Mouse (Mus musculus) layer of hippocampus, adult 11-12 months (tissue): ENCODE data around the gene Csnk1g2.
"Not testable (repeated sequence)": the region's sequence is repeated elsewhere in the genome, so short reads cannot be mapped to it uniquely, and the experiment has no call there.

Source experiments
- DNase-seq: peaks from one replicate; pipeline ENCODE4 v3.0.0; 2022; ENCODE audit warnings: low spot score

The Csnk1g2 gene

DNA sequence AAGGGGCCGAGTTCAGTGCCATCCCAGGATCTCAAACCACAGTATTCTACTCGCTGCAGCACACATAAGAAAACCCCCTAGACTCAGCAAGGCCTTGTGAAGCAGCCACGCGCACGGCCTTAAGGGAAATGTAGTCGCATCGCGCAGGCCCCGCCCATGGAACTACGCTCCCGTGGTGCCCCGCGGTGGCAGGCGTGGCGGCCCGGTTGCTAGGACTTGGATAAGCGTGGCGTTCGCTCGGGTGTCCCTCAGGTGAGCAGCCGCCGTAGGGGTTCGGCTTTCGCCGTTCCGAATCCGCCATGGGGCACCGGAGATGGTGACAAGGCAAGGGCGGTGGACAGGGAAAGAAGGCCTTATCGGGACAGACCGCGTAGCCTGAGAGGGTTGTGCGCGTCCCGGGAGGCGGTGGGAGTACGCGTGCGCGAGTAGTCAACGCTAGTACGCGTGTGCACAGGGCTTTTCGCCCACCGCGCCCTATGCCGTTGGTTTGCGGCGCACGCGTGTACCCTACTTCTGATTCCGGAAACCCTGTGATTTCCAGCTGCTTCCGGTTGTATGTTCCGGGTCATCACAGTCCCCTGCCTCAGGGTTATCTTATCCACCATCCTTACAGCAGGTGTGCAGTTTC, 19.8 kb upstream of the Csnk1g2 start, which contains the start of the genes Scamp4 and Adat3:
Scamp4 (plus strand) TSS at position 175 of the 628 bp plus-strand sequence.
Adat3 (plus strand) TSS at position 183 of the 628 bp plus-strand sequence.
- DNase-seq, result peak; percentile 96

DNA sequence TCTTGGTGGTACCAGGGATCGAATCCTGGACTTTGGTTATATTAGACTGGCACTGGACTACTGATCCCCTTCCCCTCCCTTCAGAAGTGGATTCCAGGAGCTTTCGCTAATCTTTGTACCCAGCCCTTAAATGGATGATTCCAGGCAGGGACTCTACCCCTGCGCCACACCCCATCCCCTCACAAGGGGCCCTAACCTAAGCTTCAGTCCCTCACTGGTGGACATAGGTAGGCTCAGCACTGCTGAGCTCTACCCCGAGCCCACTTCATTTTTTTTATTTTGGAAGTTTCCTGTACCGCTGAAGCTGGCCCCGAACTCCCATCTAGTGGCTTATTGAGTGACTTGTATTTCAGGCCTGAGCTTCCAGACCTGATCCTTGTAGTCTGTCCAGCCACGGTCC, 19.3 kb upstream of the Csnk1g2 start:
- DNase-seq, result no peak

GRCm38 (mm10) chr10:80604001-80604509, 18.6 kb upstream of the Csnk1g2 start:
- DNase-seq, result no peak

GRCm38 (mm10) chr10:80604988-80605387, 17.6 kb upstream of the Csnk1g2 start:
- no peak for DNase-seq

GRCm38 (mm10) chr10:80605721-80606120, 16.9 kb upstream of the Csnk1g2 start, which contains the start of gene Gm49322:
Gene Gm49322 (plus strand): TSS chr10:80606021.
- not testable (repeated sequence) for DNase-seq

DNA sequence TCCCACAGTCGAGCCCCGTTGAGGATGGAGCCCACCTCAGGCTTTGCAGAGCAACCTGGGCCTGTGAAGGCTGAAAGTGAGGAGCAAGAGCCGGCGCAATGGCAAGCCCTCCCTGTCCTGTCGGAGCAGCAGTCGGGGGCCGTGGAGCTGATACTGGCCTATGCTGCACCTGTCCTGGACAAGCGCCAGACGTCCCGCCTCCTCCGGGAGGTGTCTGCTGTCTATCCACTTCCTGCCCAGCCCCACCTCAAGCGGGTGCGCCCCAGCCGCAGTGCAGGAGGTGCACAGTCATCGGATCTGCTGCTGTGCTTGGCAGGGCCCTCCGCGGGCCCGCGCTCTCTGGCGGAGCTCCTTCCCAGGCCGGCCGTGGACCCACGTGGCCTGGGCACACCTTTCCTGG, 16.3 kb upstream of the Csnk1g2 start:
- no peak for DNase-seq

DNA sequence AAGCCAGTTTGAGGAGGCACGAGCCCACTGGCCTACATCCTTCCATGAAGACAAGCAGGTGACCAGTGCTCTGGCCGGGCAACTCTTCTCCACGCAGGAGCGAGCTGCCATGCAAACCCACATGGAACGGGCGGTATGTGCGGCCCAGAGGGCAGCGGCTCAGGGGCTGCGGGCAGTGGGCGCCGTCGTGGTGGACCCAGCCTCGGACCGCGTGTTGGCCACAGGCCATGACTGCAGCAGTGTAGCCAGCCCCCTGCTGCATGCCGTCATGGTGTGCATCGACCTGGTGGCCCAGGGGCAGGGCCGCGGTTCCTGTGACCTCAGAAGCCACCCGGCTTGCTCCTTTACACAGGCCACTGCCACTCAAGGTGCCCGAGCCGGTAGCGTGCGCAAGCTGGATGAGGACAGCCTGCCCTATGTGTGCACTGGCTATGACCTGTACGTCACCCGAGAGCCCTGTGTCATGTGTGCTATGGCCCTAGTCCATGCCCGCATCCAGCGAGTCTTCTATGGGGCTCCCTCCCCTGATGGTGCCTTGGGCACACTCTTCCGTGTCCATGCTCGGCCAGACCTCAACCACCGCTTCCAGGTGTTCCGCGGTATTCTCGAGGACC, 15.8 kb upstream of the Csnk1g2 start:
- no peak for DNase-seq

- DNase-seq, result no peak
Observed at GRCm38 (mm10) chr10:80608435-80608834, 14.2 kb upstream of the Csnk1g2 start.

GRCm38 (mm10) chr10:80609269-80609924, 13.2 kb upstream of the Csnk1g2 start:
- no peak for DNase-seq

- no peak for DNase-seq
Observed at GRCm38 (mm10) chr10:80610116-80610785, 12.4 kb upstream of the Csnk1g2 start.

DNA sequence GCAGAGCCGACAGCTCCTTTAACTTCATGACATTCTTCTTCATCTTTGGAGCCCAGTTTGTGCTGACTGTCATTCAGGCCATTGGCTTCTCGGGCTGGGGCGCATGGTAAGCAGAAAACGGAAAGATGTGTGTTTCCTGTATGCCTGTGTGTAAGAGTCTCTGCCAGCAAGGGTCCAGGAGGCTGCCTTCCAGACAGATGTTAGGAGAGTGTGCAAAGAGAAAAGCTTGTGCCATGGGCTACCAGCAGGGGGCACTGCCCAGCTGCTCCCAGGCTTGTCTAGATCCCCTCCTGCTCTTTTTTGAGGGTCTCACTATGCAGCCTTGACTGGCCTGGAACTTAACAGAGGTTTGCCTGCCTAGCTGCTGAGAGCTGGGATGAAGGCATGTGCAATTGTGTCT, 11.6 kb upstream of the Csnk1g2 start:
- DNase-seq, result no peak

DNA sequence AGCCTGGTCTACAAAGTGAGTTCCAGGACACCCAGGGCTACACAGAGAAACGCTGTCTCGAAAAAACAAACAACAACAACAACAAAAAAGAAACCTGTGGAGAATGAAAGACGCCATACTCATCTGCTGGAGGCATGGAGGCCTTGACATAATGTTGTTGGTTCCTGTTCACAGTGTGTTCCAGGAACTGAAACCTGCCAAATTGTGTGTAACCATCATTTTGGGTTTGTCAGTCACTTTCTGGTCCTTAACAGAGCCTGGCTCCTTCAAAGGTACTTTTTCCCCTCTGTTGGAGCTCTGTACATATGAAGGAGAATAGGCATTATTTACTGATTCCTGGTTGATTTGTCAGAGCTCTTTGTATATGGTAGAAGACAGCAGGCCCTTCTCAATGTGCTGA, 10.7 kb upstream of the Csnk1g2 start:
- DNase-seq, result no peak

DNA sequence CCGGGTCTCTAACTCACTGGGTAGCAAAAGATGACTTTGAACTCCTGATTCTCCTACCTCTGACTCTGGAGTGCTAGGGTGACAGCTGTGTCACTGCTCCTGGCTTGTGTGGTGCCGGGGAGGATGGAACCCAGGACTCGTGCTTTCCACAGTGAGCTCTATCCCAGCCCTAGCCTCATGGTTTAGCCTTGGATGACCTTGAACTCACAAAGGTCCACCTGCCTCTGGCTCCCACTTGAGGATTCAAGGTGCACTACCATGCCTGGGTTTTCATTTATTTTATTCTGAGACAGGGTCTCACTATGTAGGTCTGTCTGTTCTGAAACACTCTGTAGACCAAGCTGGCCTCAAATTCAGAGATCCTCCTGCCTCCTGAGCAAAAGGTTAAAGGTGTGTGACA, 8.8 kb upstream of the Csnk1g2 start:
- no peak for DNase-seq

DNA sequence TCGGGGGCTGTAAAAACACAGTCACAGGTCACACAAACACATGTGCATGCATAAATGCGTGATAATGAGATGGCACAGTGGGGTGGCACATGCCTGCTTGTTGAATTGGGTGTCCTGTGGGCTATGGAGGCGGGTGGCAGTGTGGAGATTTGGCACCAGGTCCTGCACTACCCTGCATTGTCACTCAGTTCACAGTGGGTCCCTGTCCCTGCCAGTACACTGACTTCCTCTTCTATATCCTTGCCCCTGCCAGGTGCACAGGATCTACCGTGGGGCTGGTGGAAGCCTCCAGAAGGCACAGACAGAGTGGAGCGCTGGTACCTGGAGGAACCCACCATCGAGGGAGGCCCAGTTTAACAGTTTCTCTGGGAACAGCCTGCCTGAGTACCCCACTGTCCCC, 8.3 kb upstream of the Csnk1g2 start:
- DNase-seq, result no peak

DNA sequence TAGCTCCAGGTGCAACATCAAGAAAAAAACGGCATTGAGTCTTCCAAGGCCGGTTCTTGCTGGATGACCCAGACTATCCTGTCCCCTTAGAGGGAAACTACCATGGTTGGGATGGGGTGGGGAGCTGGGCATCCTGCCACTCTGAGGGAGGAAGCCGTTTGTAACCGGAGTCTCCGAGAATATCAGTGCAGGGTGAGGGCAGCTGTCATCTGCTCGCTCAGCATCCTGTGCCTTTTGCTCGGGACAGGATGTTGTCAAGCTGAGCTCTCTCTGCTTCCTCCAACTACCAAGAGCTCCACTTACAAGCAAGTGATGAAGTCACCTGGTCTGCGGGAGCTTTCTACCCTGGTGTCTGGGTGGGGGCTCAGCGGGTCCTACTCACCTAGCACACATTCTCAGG, 4.5 kb upstream of the Csnk1g2 start:
- DNase-seq, result no peak

DNA sequence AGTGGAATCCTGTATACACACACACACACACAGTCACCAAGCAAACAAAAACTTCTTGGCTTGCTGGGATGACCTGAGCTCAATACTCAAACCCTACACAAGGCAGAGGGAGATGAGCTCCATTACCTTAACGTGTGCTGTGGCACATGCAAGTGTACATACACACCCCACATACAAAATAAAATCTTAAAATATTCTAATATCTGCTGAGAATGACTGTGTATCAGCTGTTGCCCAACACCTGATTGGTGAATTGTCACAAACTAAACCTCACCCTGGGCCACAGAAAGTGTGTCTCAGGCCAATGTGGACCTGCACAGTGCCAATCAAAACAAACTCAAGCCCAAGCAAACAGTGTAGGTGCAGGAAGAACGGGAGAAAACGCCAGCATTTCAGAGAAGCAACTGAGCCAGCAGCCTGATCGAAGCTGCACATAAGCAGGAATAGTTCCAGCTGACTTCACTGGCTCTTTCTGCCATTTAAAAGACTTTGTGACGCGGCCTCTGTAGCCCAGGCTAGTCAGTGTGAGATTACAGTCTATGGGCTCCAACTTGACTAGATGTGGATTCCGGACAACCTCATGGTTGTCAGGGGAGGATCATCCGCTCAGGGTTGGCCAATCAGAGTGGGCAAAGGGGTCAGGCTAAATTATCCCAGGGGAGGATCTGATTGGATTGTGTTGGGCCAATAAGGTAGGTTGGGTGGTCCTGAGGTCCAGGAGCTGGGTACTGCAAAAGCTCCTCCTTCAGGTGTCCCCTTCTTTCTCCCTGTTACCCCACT, 3.0 kb upstream of the Csnk1g2 start:
- no peak for DNase-seq

DNA sequence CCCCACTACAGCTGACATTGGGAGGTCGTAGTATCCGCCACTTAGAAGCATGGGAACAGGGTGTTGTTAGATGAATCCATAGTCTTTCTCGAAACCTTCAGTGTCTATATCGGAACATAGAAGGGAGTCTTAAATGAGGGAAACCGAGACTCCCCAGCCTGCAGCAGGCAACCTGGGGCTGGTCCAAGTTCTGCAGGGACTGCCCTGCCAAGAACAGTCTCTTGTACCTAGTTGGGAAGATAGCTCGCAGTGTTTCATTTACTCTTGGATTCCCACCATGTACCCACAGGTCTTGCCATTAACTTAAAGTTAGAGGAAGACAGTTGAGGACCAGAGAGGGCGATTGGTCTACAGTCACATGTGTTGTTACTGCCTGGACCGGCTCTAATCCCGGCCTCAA, 2.3 kb upstream of the Csnk1g2 start:
- no peak for DNase-seq

- DNase-seq, result no peak
Observed at GRCm38 (mm10) chr10:80620796-80621689, 1.6 kb upstream of the Csnk1g2 start.

- no peak for DNase-seq
Observed at GRCm38 (mm10) chr10:80621690-80621939, 1.0 kb upstream of the Csnk1g2 start.

GRCm38 (mm10) chr10:80621940-80622660, 538 bp upstream of the Csnk1g2 start:
- DNase-seq, result peak; percentile 100
